Mouse (Mus musculus) stomach, embryonic 15.5 days (tissue): ENCODE measurements around the gene 4930404N11Rik. TPM values are rescaled to one million over a fixed set of nuclear protein-coding genes. Genes with fewer than 3 reads are reported as not detected.

Source experiments
- ATAC-seq: fragments of 200-750 bp; cut with Nextera tagmentation; 2 replicates; pipeline ENCODE4 v1.8.0; 2017; ENCODE audit warnings: low read depth, moderate number of reproducible peaks, moderate TSS enrichment; ENCODE audit not compliant: insufficient read depth, low FRiP score
- H3K27ac ChIP-seq: fragments of 300-500 bp; sonication (generic); 2 replicates; pipeline ENCODE4 v1.5.1; 2015; ENCODE audit warnings: mild to moderate bottlenecking, inconsistent platforms
- H3K27me3 ChIP-seq: fragments of 300-500 bp; sonication (generic); replicated peaks from 2 replicates; pipeline ENCODE4 v1.6.1; 2015; ENCODE audit warnings: inconsistent platforms
- H3K36me3 ChIP-seq: fragments of 300-500 bp; sonication (generic); 2 replicates; pipeline ENCODE4 v1.6.1; 2015; ENCODE audit warnings: inconsistent platforms
- H3K4me1 ChIP-seq: fragments of 300-500 bp; sonication (generic); 2 replicates; pipeline ENCODE4 v1.6.1; 2015; ENCODE audit warnings: inconsistent platforms
- H3K4me2 ChIP-seq: fragments of 300-500 bp; sonication (generic); 2 replicates; pipeline ENCODE4 v1.6.1; 2015; ENCODE audit warnings: mild to moderate bottlenecking, inconsistent platforms
- H3K4me3 ChIP-seq: fragments of 300-500 bp; sonication (generic); replicated peaks from 2 replicates; pipeline ENCODE4 v1.5.1; 2015; ENCODE audit warnings: inconsistent platforms
- H3K9ac ChIP-seq: fragments of 300-500 bp; sonication (generic); 2 replicates; pipeline ENCODE4 v1.6.1; 2015; ENCODE audit warnings: inconsistent platforms
- H3K9me3 ChIP-seq: fragments of 300-500 bp; sonication (generic); 2 replicates; pipeline ENCODE4 v1.6.1; 2016; ENCODE audit warnings: inconsistent platforms
- WGBS: fragments of 180-500 bp; shearing (Covaris S2); methylation state at CpG from one replicate; pipeline ENCODE4 v1.1.7; 2015; 5-methylcytosine and 5-hydroxymethylcytosine counted together
- polyA plus RNA-seq: library from polyadenylated mRNA; unstranded; fragments of >200 nt; fragmentation: Nextera tagmentation; extraction: Ambion mirVana; gene quantifications from 2 replicates; pipeline ENCODE4 v1.2.1, GENCODE M21; 2015

The 4930404N11Rik gene
- polyA plus RNA-seq, 1 experiment from 2014 or later, result 1.5 TPM

- ATAC-seq, result no peak
- Histone ChIP-seq H3K36me3 (peaks cover 19% of the 10 kb centered on the region; the same call in 1 of the 2 replicates), H3K9me3 (no peaks in the 10 kb centered on the region), H3K9ac (no peak overlapping the region), H3K4me1 (peaks cover 69% of the 10 kb centered on the region), H3K27ac (0 out of 2 replicates have a peak overlapping the region, but pooled peaks have one; percentile 3), H3K4me2 (no peak overlapping the region; the same call in 1 of the 2 replicates), H3K4me3 (no peak overlapping the region), H3K27me3 (0 out of 2 replicates have a peak, but pooled peaks cover 4% of the 10 kb centered on the region)
- 49% methylated on average over 13 of the region's 13 CpGs for WGBS
Measured at GRCm38 (mm10) chr10:81408424-81408729, 42.8 kb upstream of the 4930404N11Rik start.

DNA sequence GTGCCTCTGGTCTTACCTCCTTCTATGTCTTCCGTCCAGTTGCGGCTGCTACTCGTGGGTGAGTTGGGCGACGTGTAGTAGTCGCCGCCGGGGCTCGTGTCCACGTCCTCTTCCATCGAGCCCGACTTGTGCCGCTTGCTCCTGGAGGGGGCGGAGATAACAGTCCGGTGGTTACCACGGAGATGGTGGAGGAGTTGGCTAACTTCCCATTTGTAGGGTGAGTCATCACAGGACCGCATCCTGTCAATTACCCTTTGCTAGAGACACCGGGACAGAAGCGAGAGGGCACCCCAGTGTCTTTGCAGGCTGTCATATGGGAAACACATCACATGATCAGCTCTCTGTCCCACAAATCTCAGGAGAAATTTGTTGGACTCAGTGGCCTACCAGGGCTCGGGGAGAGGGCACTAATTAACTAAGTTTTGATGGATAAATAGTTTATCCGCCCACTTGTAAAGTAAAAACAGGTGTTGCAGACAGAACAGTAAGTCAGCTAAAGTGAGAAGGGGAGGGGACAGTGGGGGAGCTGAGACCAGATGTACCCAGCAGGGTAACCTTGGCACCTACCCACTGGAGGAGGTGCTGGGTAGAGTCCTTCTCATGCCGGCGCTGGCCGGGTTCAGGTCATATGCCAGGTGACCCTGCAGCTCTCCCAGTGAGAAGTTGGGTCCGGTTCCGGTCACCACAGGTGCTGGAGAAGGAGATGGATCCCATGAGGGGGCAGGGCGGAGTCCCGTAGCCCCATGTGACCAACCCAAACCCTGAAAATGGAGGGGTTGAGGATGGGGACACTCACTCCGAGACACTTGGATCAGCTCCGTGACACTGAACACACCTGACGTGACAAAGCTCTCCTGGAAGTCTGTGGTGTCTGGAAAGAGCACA lies 42.2 kb upstream of the 4930404N11Rik start:
- H3K9me3 ChIP-seq, result no peaks in the 10 kb centered on the region

DNA sequence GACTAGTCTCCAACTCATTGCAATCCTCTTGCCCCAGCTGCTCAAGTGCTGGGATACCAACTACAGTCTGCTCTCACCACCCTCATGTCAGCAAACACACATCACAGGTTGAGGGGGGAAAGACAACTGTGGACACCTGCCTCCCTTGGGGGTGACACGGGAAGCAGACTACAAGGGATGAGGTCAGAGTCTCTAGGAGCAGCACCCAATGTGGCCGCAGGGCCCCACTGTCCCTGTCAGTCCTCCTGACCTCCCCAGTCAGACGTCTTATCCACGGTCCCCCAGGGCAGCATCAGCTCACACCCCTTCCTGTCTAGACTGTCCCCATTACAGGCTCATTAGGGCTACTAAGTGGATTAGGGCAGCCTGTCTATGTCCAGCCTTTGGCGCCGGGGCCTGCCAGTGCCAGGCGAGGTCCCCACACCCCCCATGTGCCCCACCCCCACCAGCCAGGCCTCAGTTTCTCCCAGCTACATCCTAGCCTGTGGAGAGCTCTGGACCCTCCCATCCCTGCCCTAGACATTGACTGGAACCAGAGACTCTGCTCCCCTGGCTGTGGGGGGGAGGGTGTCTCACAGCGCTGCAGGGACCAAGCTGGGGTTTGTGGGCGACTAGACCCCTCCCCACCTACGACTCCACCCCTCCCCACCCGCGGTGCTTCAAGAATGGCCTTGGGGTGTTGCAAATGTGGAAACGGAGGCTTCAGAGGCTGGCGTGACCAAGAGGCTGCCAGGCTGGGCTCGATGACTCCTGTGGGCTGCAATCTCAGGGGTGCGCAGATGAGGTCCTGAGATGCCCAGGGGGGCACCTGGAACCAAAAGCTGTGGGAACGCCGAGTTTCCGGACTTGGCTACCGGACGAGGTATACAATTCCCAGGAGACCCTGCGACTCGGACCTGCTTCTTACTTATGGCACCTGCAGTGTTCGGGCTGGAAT lies 41.2 kb upstream of the 4930404N11Rik start:
- 0 out of 2 replicates have a peak, but pooled peaks cover 4% of the 10 kb centered on the region for H3K27me3 ChIP-seq
- H3K4me1 ChIP-seq, result peaks cover 69% of the 10 kb centered on the region
- H3K9me3 ChIP-seq, result no peaks in the 10 kb centered on the region
- WGBS, result 51% methylated on average over 24 of the region's 24 CpGs
- H3K4me2 ChIP-seq, result peak overlapping the region; percentile 38
- ATAC-seq, result no peak
- peaks cover 19% of the 10 kb centered on the region; the same call in 1 of the 2 replicates for H3K36me3 ChIP-seq
- peak overlapping the region; percentile 16 for H3K4me3 ChIP-seq
- H3K27ac ChIP-seq, result no peak overlapping the region
- H3K9ac ChIP-seq, result no peak overlapping the region

More for the DNA sequence above, 42.2 kb upstream of the 4930404N11Rik start:
- WGBS, result 29% methylated on average over 31 of the region's 31 CpGs
- H3K9ac ChIP-seq, result no peak overlapping the region
- H3K4me3 ChIP-seq, result peak overlapping the region; percentile 16
- H3K36me3 ChIP-seq, result peaks cover 19% of the 10 kb centered on the region; the same call in 1 of the 2 replicates
- peaks cover 69% of the 10 kb centered on the region for H3K4me1 ChIP-seq
- H3K27me3 ChIP-seq, result 0 out of 2 replicates have a peak, but pooled peaks cover 4% of the 10 kb centered on the region
- ATAC-seq, result no peak
- H3K4me2 ChIP-seq, result peak overlapping the region; percentile 38
- H3K27ac ChIP-seq, result 0 out of 2 replicates have a peak overlapping the region, but pooled peaks have one; percentile 3

- 0 out of 2 replicates have a peak, but pooled peaks cover 4% of the 10 kb centered on the region for H3K27me3 ChIP-seq
- H3K36me3 ChIP-seq, result peaks cover 21% of the 10 kb centered on the region; the same call in 1 of the 2 replicates
- 49% methylated on average over 13 of the region's 13 CpGs for WGBS
- H3K9me3 ChIP-seq, result no peaks in the 10 kb centered on the region
- no peak overlapping the region for H3K9ac ChIP-seq
- ATAC-seq, result no peak
- no peak overlapping the region for H3K4me3 ChIP-seq
- peaks cover 66% of the 10 kb centered on the region for H3K4me1 ChIP-seq
- H3K4me2 ChIP-seq, result no peak overlapping the region
- peak overlapping the region; percentile 4; the same call in 1 of the 2 replicates for H3K27ac ChIP-seq
Measured at GRCm38 (mm10) chr10:81405588-81406201, 40.1 kb upstream of the 4930404N11Rik start.

- ATAC-seq, result no peak
- no peak overlapping the region for H3K9ac ChIP-seq
- no peak overlapping the region for H3K4me3 ChIP-seq
- peaks cover 30% of the 10 kb centered on the region; the same call in 1 of the 2 replicates for H3K36me3 ChIP-seq
- H3K4me2 ChIP-seq, result no peak overlapping the region
- H3K4me1 ChIP-seq, result peaks cover 58% of the 10 kb centered on the region
- no peak overlapping the region for H3K27ac ChIP-seq
- WGBS, result 61% methylated on average over 18 of the region's 18 CpGs
- no peaks in the 10 kb centered on the region for H3K9me3 ChIP-seq
- 0 out of 2 replicates have a peak, but pooled peaks cover 4% of the 10 kb centered on the region for H3K27me3 ChIP-seq
Measured at GRCm38 (mm10) chr10:81404720-81405119, 39.1 kb upstream of the 4930404N11Rik start.

DNA sequence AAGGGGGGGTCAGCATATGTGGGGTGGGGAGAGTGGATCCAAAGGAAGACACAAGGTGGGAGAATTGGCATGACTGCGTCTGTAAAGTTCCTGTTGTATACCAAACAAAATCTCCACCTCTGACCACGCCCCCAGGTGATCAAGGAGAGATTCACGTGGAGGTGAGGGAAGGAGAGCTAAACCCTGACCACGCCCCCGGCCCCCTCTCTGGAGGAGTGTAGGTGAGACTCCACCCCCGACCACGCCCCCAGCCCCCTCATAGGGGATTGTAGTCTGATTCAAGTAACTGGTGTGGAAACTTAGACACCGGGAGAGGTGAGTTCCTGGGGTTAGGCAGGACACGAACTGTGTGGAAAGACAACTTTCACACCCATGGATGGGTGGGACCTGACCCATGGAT lies 38.5 kb upstream of the 4930404N11Rik start:
- no peak for ATAC-seq
- Histone ChIP-seq H3K4me1 (peaks cover 53% of the 10 kb centered on the region), H3K4me3 (no peak overlapping the region), H3K36me3 (peaks cover 30% of the 10 kb centered on the region; the same call in 1 of the 2 replicates), H3K27ac (no peak overlapping the region), H3K9me3 (no peaks in the 10 kb centered on the region), H3K27me3 (0 out of 2 replicates have a peak, but pooled peaks cover 4% of the 10 kb centered on the region), H3K9ac (no peak overlapping the region), H3K4me2 (no peak overlapping the region)
- 34% methylated on average over 9 of the region's 9 CpGs for WGBS

DNA sequence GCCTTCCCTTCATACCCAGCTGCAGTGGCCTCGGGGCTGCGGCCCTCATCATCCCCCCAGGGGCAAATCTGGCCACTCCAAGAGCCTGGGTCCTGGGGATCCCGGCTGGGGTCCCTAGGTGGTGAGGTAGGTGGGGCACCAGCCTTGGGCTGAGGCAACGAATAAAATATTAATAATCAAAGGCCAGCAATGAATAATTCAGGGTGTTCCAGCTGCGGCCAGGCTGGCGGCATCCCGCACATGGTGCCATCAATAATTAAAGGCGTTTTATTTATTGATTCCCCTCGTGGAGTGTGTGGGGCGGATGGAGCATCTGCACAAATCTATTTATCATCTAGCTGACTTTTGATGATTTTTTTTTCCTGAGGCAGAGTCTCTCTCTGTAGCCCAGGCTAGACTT lies 37.9 kb upstream of the 4930404N11Rik start:
- 66% methylated on average over 10 of the region's 10 CpGs for WGBS
- Histone ChIP-seq H3K27ac (peak overlapping the region; percentile 89), H3K36me3 (peaks cover 30% of the 10 kb centered on the region; the same call in 1 of the 2 replicates), H3K4me3 (no peak overlapping the region), H3K4me2 (no peak overlapping the region), H3K27me3 (0 out of 2 replicates have a peak, but pooled peaks cover 4% of the 10 kb centered on the region), H3K4me1 (peaks cover 48% of the 10 kb centered on the region), H3K9ac (no peak overlapping the region), H3K9me3 (no peaks in the 10 kb centered on the region)
- ATAC-seq, result no peak

DNA sequence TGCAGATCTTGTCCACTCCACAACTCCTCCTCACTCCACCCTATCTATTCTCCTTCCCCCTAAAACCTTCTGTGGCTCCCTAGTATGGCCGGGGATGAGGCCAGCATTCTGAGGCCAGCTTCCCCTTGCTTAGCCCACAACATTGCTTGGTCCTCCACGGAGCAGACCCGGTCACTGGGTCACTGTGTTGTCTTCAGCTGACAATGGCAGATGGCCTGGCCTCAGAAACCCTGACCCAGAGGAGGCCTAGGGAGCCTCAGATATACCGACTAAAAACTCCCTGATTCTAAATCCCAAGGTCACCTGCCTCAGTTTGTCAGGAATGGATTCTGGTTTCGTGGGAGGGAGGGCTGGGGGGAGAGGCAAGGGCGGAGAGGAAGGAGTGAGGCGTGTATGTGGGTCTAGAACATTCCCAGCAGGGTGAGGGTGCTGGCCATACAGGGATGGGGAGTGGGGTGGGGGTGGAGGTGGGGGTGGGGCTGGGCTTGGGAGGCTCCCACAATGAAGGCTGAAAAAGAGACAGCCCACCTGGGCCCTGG lies 36.7 kb upstream of the 4930404N11Rik start:
- Histone ChIP-seq H3K27ac (peak overlapping the region; percentile 89), H3K27me3 (no peaks in the 10 kb centered on the region), H3K9me3 (no peaks in the 10 kb centered on the region), H3K9ac (no peak overlapping the region), H3K36me3 (peaks cover 23% of the 10 kb centered on the region; the same call in 1 of the 2 replicates), H3K4me2 (peak overlapping the region; percentile 46; the same call in 1 of the 2 replicates), H3K4me1 (peaks cover 35% of the 10 kb centered on the region), H3K4me3 (no peak overlapping the region; the same call in 1 of the 2 replicates)
- no peak for ATAC-seq
- 20% methylated on average over 7 of the region's 7 CpGs for WGBS

GRCm38 (mm10) chr10:81401521-81402226 lies 36.1 kb upstream of the 4930404N11Rik start:
- Histone ChIP-seq H3K4me2 (peak overlapping the region; percentile 46), H3K4me1 (peaks cover 29% of the 10 kb centered on the region), H3K9me3 (no peaks in the 10 kb centered on the region), H3K9ac (no peak overlapping the region), H3K27ac (peak overlapping the region; percentile 89), H3K27me3 (no peaks in the 10 kb centered on the region), H3K4me3 (peak overlapping the region; percentile 19; the same call in 1 of the 2 replicates), H3K36me3 (peaks cover 19% of the 10 kb centered on the region; the same call in 1 of the 2 replicates)
- WGBS, result 6% methylated on average over 17 of the region's 18 CpGs
- ATAC-seq, result peak; percentile 75

DNA sequence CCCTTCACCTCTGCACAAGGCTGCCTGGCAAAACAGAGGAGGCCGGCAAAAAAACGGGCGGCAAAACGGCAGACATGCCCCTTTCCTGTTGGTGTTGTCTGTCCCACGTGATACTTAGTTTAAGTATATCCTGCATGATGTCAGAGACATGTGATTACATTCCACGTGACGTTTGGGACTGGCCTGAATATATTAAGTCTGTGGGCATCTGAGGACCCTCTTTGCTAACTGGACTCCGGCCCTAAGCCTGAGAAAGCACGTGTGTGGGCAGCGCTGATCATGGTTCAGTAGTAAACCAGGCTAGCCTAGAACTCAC lies 35.5 kb upstream of the 4930404N11Rik start:
- no peak for ATAC-seq
- no peak overlapping the region for H3K4me3 ChIP-seq

More for the DNA sequence above, 35.5 kb upstream of the 4930404N11Rik start:
- peaks cover 29% of the 10 kb centered on the region for H3K4me1 ChIP-seq
- no peaks in the 10 kb centered on the region for H3K27me3 ChIP-seq
- no peak overlapping the region for H3K4me2 ChIP-seq
- H3K36me3 ChIP-seq, result peaks cover 19% of the 10 kb centered on the region; the same call in 1 of the 2 replicates
- H3K27ac ChIP-seq, result peak overlapping the region; percentile 89
- H3K9ac ChIP-seq, result no peak overlapping the region
- 38% methylated on average over 10 of the region's 10 CpGs for WGBS
- H3K9me3 ChIP-seq, result no peaks in the 10 kb centered on the region
